Mouse (Mus musculus): ENCODE data around the gene Chchd5. TPM values are rescaled to one million over a fixed set of nuclear protein-coding genes. Genes with fewer than 3 reads are reported as not detected.

Chchd5 gene
- polyA plus RNA-seq, 1 experiment, result 19.6 TPM

DNA sequence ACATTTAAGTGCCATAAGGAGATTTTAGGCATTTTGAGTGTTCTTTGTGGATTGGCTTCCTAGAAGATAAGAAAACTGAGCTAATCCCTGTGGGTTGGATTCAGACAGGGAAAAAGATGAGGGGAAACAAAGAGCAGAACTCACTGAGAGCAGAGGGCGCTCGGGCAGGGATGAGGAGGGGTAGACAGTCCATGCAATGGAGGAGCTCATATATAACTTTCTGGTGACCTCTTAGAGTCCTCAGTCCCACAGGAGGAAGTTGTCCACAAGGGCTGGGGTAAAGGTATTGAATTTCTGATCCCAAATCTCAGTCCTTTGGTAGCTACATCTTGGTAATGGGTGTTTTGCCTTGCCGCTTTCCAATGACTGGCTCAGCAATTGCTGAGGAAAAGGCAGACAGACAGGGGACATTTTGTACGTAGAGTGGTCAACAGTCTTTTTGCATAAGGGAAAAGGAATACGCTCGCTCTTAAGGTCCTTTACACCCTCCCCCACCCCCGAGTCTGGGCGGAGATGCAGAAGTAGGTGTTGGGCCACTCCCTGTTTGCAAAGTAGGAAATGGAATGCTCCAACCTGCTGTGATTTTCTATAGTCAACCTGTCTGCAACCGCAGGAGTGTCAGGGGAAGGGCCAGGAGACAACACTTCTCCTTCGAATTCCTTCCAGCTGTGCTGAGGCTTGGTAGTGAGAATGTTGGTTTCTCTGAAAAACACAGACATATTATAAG is 48.8 kb downstream of the Chchd5 start:
- Histone ChIP-seq H3K4me3 (ENCODE audit: insufficient read depth, low read depth, low read length) (no peak overlapping the region), H3K27ac (replicated peaks; ENCODE audit: low read depth, low read length) (no peak overlapping the region)

DNA sequence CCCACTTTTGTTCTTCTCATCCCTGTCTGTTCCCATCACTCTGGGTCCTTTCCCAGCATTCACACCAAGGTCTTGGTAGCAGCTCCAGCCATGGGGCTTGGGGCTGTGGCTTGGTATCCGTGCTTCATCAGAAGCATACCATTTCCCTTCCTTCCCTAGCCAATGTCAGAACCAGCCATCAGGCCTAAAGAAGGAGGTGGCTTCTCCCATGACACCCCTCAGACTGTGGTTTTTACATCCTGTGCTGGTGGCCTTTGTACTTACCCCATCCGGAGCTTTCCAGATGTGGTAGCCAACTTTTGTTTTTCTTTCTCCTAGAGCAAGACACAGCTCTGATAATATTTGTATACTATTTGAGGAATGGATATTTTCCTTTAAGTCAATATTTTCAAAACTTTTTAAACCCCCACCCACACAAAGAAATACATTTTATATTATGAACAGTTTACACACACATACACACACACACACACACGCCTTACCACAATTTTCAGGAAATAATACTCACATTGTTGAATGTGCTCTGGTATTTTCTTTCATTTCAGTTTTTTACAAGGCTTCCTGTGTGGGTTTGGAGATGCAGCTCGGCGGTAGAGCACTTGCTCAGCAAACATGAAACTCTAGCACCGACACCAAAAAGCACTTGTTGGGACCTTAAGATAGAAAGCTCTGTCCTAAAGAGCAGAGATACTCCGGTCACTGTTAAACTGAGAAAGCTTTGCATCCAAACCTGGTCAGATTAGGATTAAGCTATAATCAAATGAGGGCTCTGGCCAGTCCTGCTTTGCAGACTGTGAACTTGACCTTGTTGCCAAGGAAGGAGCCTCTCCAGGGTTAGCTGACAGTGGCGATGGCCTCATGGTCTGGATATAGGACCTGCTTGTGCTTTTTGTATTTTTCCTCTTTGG is 50.7 kb downstream of the Chchd5 start:
- H3K27ac ChIP-seq (replicated peaks; ENCODE audit: low read depth, low read length), result 0 out of 2 replicates have a peak overlapping the region, but pooled peaks have one; percentile 50
- H3K4me1 ChIP-seq (ENCODE audit: control insufficient read depth, insufficient read depth, insufficient read length, low read length), result peaks cover 4% of the 10 kb centered on the region; the same call in 1 of the 2 replicates
- H3K4me3 ChIP-seq (ENCODE audit: insufficient read depth, low read depth, low read length), result no peak overlapping the region

More for the DNA sequence above, 48.8 kb downstream of the Chchd5 start:
- H3K4me1 ChIP-seq (ENCODE audit: control insufficient read depth, insufficient read depth, insufficient read length, low read length), result no peaks in the 10 kb centered on the region

DNA sequence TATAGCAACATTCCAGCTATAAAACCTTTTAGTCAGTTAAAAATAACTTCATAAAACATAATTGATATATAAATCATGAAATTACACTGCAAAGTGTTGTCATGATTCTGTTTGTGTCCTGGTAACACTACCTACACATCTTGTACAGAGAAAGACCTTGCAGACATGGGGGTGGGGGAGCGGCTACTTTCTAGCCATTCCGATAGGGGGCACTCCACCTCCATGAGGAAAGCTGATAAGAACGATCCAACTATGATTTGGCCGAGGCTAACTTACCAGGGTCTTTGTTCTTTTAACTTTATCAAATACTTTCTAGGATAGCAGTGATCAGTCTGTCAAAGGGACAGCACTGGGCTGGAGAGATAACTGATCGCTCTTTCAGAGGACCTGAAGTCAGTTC is 52.0 kb downstream of the Chchd5 start:
- Histone ChIP-seq H3K4me3 (ENCODE audit: insufficient read depth, low read depth, low read length) (no peak overlapping the region), H3K4me1 (ENCODE audit: control insufficient read depth, insufficient read depth, insufficient read length, low read length) (peaks cover 4% of the 10 kb centered on the region; the same call in 1 of the 2 replicates), H3K27ac (replicated peaks; ENCODE audit: low read depth, low read length) (no peak overlapping the region)

- Histone ChIP-seq H3K27ac (replicated peaks; ENCODE audit: low read depth, low read length) (no peak overlapping the region), H3K4me1 (ENCODE audit: control insufficient read depth, insufficient read depth, insufficient read length, low read length) (peaks cover 4% of the 10 kb centered on the region; the same call in 1 of the 2 replicates), H3K4me3 (ENCODE audit: insufficient read depth, low read depth, low read length) (no peak overlapping the region)
Observed at GRCm38 (mm10) chr2:129182412-129182811, 52.9 kb downstream of the Chchd5 start.

DNA sequence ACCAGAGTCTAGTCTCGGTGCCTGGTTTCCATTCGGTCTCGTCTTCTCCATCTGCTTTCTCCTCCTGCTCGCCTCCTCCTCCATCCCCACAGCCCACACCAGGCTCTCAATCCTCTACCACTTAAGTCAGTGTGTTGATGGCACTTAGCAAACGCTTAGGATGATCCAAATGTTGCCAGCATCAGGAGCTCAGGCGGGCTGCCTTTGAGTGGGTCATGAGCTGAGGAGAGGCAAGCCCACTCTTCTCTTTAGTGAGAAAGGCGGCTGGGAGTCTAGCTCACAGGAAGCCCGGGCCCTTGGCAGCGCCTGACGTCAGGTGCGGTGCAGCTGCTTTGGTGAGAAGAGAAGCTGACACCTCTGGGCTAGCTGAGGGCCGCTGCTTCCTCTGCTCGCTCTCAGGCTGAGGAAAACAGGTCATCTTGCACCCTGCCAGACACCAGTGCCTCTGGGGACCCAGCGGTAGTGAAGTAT is 54.1 kb downstream of the Chchd5 start:
- Histone ChIP-seq H3K4me1 (ENCODE audit: control insufficient read depth, insufficient read depth, insufficient read length, low read length) (peaks cover 4% of the 10 kb centered on the region; the same call in 1 of the 2 replicates), H3K4me3 (ENCODE audit: insufficient read depth, low read depth, low read length) (no peak overlapping the region), H3K27ac (replicated peaks; ENCODE audit: low read depth, low read length) (no peak overlapping the region)

Other genes starting within 250 kb of the Chchd5 start
- 5.8 and 8.0 TPM in 2 replicates for gene Zc3h8, start 185.6 kb upstream of the Chchd5 start, polyA plus RNA-seq (2012; ENCODE audit: insufficient read depth, insufficient read length, missing spikeins)
- 3.1 and 4.1 TPM in 2 replicates for gene Zc3h6, start 162.3 kb upstream of the Chchd5 start, polyA plus RNA-seq (2012; ENCODE audit: insufficient read depth, insufficient read length, missing spikeins)
- gene Gm10762, start 162.0 kb upstream of the Chchd5 start, polyA plus RNA-seq (2012; ENCODE audit: insufficient read depth, insufficient read length, missing spikeins), result 13.5 and 22.9 TPM in 2 replicates
- 0.25 TPM in 1 of 2 replicates, not detected in the other for gene Vinac1, start 81.5 kb upstream of the Chchd5 start, polyA plus RNA-seq (2012; ENCODE audit: insufficient read depth, insufficient read length, missing spikeins)
- 11.6 and 14.0 TPM in 2 replicates for gene Ttl, start 63.8 kb upstream of the Chchd5 start, polyA plus RNA-seq (2012; ENCODE audit: insufficient read depth, insufficient read length, missing spikeins)
- 2.7 and 3.5 TPM in 2 replicates for gene Polr1b, start 28.7 kb upstream of the Chchd5 start, polyA plus RNA-seq (2012; ENCODE audit: insufficient read depth, insufficient read length, missing spikeins)
- gene Slc20a1, start 69.1 kb downstream of the Chchd5 start, polyA plus RNA-seq (2012; ENCODE audit: insufficient read depth, insufficient read length, missing spikeins), result 5.6 and 7.3 TPM in 2 replicates
- gene Ckap2l, start 167.5 kb downstream of the Chchd5 start, polyA plus RNA-seq (2012; ENCODE audit: insufficient read depth, insufficient read length, missing spikeins), result 0.38 TPM in 1 of 2 replicates, not detected in the other
- gene Il1a, start 180.3 kb downstream of the Chchd5 start, polyA plus RNA-seq (2012; ENCODE audit: insufficient read depth, insufficient read length, missing spikeins), result not detected in 2 replicates
- 1.7 and 9.4 TPM in 2 replicates for gene Il1b, start 241.4 kb downstream of the Chchd5 start, polyA plus RNA-seq (2012; ENCODE audit: insufficient read depth, insufficient read length, missing spikeins)